Mouse (Mus musculus) intestine, embryonic 14.5 days (tissue): ENCODE data around the gene Cdk6. TPM values are rescaled to one million over a fixed set of nuclear protein-coding genes. Genes with fewer than 3 reads are reported as not detected.
A peak's percentile ranks its signal among the peaks of the same experiment; 100 is the strongest.
"Not testable (repeated sequence)": the region's sequence is repeated elsewhere in the genome, so short reads cannot be mapped to it uniquely, and the experiment has no call there.

Experiments used
- ATAC-seq: fragments of 200-750 bp; cut with Nextera tagmentation; replicated peaks from 2 replicates; pipeline ENCODE4 v1.8.0; 2017; ENCODE audit warnings: low read depth, moderate number of reproducible peaks, moderate TSS enrichment, moderate library complexity; ENCODE audit not compliant: low FRiP score, low TSS enrichment
- DNase-seq: peaks from one replicate; pipeline ENCODE4 v3.0.0-alpha.2; 2018; ENCODE audit warnings: low spot score
- H3K27ac ChIP-seq: fragments of 300-500 bp; sonication (generic); 2 replicates; pipeline ENCODE4 v1.5.1; 2014; ENCODE audit warnings: low read depth, mild to moderate bottlenecking, control low read depth
- H3K27me3 ChIP-seq: fragments of 300-500 bp; sonication (generic); replicated peaks from 2 replicates; pipeline ENCODE4 v1.6.1; 2014; ENCODE audit warnings: low read length, control low read depth; ENCODE audit not compliant: control insufficient read depth, insufficient read depth
- H3K36me3 ChIP-seq: fragments of 300-500 bp; sonication (generic); 2 replicates; pipeline ENCODE4 v1.6.1; 2014; ENCODE audit warnings: low read length, control low read depth; ENCODE audit not compliant: control insufficient read depth, insufficient read depth
- H3K4me1 ChIP-seq: fragments of 300-500 bp; sonication (generic); replicated peaks from 2 replicates; pipeline ENCODE4 v1.6.1; 2014; ENCODE audit warnings: low read length, control low read depth, mixed read lengths; ENCODE audit not compliant: control insufficient read depth, insufficient read depth
- H3K4me2 ChIP-seq: fragments of 300-500 bp; sonication (generic); 2 replicates; pipeline ENCODE4 v1.6.1; 2014; ENCODE audit warnings: low read length
- H3K4me3 ChIP-seq: fragments of 300-500 bp; sonication (generic); 2 replicates; pipeline ENCODE4 v1.5.1; 2014; ENCODE audit warnings: low read depth, low read length, control low read depth, mixed read lengths
- H3K9ac ChIP-seq: fragments of 300-500 bp; sonication (generic); 2 replicates; pipeline ENCODE4 v1.6.1; 2014; ENCODE audit warnings: mild to moderate bottlenecking, low read length
- H3K9me3 ChIP-seq: fragments of 300-500 bp; sonication (generic); 2 replicates; pipeline ENCODE4 v1.6.1; 2016; ENCODE audit warnings: low read length, control low read depth; ENCODE audit not compliant: control insufficient read depth
- WGBS: fragments of 180-500 bp; shearing (Covaris S2); extraction: QIAGEN DNeasy Blood & Tissue Kit; methylation state at CpG from one replicate; pipeline ENCODE4 v1.1.7; 2014; 5-methylcytosine and 5-hydroxymethylcytosine counted together
- polyA plus RNA-seq: library from polyadenylated mRNA; unstranded; fragments of >200 nt; fragmentation: Nextera tagmentation; extraction: Ambion mirVana; gene quantifications from 2 replicates; pipeline ENCODE4 v1.2.1, GENCODE M21; 2014

Cdk6 gene
- polyA plus RNA-seq, 1 experiment from 2014 or later, result 41.3 TPM

GRCm38 (mm10) chr5:3521741-3522140 is 180.5 kb downstream of the Cdk6 start:
- Histone ChIP-seq H3K4me2 (no peak overlapping the region), H3K27ac (no peak overlapping the region), H3K9ac (no peak overlapping the region), H3K4me3 (no peak overlapping the region), H3K27me3 (no peaks in the 10 kb centered on the region), H3K9me3 (no peaks in the 10 kb centered on the region), H3K4me1 (no peaks in the 10 kb centered on the region), H3K36me3 (peaks cover 36% of the 10 kb centered on the region)
- 93% methylated on average over 12 of the region's 12 CpGs for WGBS
- ATAC-seq (no peak), DNase-seq (no peak)

- Histone ChIP-seq H3K9me3 (no peaks in the 10 kb centered on the region), H3K4me1 (no peaks in the 10 kb centered on the region), H3K27ac (no peak overlapping the region), H3K9ac (no peak overlapping the region), H3K27me3 (no peaks in the 10 kb centered on the region), H3K4me2 (no peak overlapping the region), H3K4me3 (no peak overlapping the region), H3K36me3 (peaks cover 36% of the 10 kb centered on the region)
- 90% methylated on average over 10 of the region's 10 CpGs for WGBS
- DNase-seq (no peak), ATAC-seq (no peak)
Measured at GRCm38 (mm10) chr5:3522826-3523225, 181.5 kb downstream of the Cdk6 start.

- Histone ChIP-seq H3K9me3 (no peaks in the 10 kb centered on the region), H3K4me2 (no peak overlapping the region), H3K36me3 (peaks cover 3% of the 10 kb centered on the region; the same call in 1 of the 2 replicates), H3K9ac (no peak overlapping the region), H3K27ac (no peak overlapping the region), H3K27me3 (no peaks in the 10 kb centered on the region), H3K4me3 (no peak overlapping the region), H3K4me1 (no peaks in the 10 kb centered on the region)
- DNase-seq (no peak), ATAC-seq (peak; percentile 75)
- WGBS, result 47% methylated on average over 5 of the region's 5 CpGs
Measured at GRCm38 (mm10) chr5:3527041-3527691, 185.9 kb downstream of the Cdk6 start.

GRCm38 (mm10) chr5:3529585-3530189 is 188.4 kb downstream of the Cdk6 start:
- Histone ChIP-seq H3K36me3 (no peaks in the 10 kb centered on the region), H3K9me3 (no peaks in the 10 kb centered on the region), H3K27me3 (no peaks in the 10 kb centered on the region), H3K9ac (no peak overlapping the region), H3K4me2 (no peak overlapping the region), H3K27ac (no peak overlapping the region), H3K4me3 (no peak overlapping the region), H3K4me1 (no peaks in the 10 kb centered on the region)
- WGBS, result 83% methylated on average over 10 of the region's 10 CpGs
- no peak for DNase-seq
- no peak for ATAC-seq

GRCm38 (mm10) chr5:3532048-3532447 is 190.8 kb downstream of the Cdk6 start:
- not testable (repeated sequence) for ATAC-seq, H3K36me3 ChIP-seq, H3K4me1 ChIP-seq, H3K9ac ChIP-seq, H3K9me3 ChIP-seq, H3K27me3 ChIP-seq, H3K4me3 ChIP-seq, DNase-seq, H3K27ac ChIP-seq, H3K4me2 ChIP-seq

- no peak overlapping the region for H3K27ac ChIP-seq
- no peak overlapping the region for H3K4me3 ChIP-seq
- no peak overlapping the region for H3K4me2 ChIP-seq
- no peak for ATAC-seq
- H3K9ac ChIP-seq, result no peak overlapping the region
- no peaks in the 10 kb centered on the region for H3K9me3 ChIP-seq
- WGBS, result 65% methylated on average over 3 of the region's 3 CpGs
- H3K36me3 ChIP-seq, result no peaks in the 10 kb centered on the region
- H3K4me1 ChIP-seq, result no peaks in the 10 kb centered on the region
- DNase-seq, result no peak
- no peaks in the 10 kb centered on the region for H3K27me3 ChIP-seq
Measured at GRCm38 (mm10) chr5:3536592-3537212, 195.4 kb downstream of the Cdk6 start.

- Histone ChIP-seq H3K9me3 (no peaks in the 10 kb centered on the region), H3K9ac (no peak overlapping the region), H3K36me3 (no peaks in the 10 kb centered on the region), H3K4me1 (peaks cover 3% of the 10 kb centered on the region; the same call in 1 of the 2 replicates), H3K4me3 (no peak overlapping the region), H3K4me2 (no peak overlapping the region), H3K27me3 (no peaks in the 10 kb centered on the region), H3K27ac (no peak overlapping the region)
- ATAC-seq (no peak), DNase-seq (no peak)
- WGBS, result 69% methylated on average over 11 of the region's 11 CpGs
Measured at GRCm38 (mm10) chr5:3538505-3539472, 197.5 kb downstream of the Cdk6 start.

- 79% methylated on average over 6 of the region's 6 CpGs for WGBS
- no peak overlapping the region for H3K4me2 ChIP-seq
- no peak overlapping the region for H3K9ac ChIP-seq
- no peaks in the 10 kb centered on the region for H3K36me3 ChIP-seq
- ATAC-seq (no peak), DNase-seq (no peak)
- H3K4me3 ChIP-seq, result no peak overlapping the region
- no peaks in the 10 kb centered on the region for H3K27me3 ChIP-seq
- H3K9me3 ChIP-seq, result no peaks in the 10 kb centered on the region
- H3K27ac ChIP-seq, result no peak overlapping the region
- peaks cover 10% of the 10 kb centered on the region for H3K4me1 ChIP-seq
Measured at GRCm38 (mm10) chr5:3541871-3542270, 200.6 kb downstream of the Cdk6 start.
